Mouse (Mus musculus) lung, adult 2 months (tissue): ENCODE measurements around the gene Mphosph9.

Experiments used
- CTCF ChIP-seq: fragments of 200-500 bp; IDR thresholded peaks from 2 replicates; pipeline ENCODE4 v1.5.1; 2011; ENCODE audit warnings: mild to moderate bottlenecking, low read length, control low read depth; ENCODE audit not compliant: insufficient read depth
- POLR2A ChIP-seq: fragments of 200-500 bp; IDR thresholded peaks from 2 replicates; pipeline ENCODE4 v1.6.1; 2011; ENCODE audit warnings: low read depth, mild to moderate bottlenecking, control low read depth, low read length, borderline replicate concordance; ENCODE audit errors: extremely low read depth

- TF ChIP-seq CTCF (no peak), POLR2A (no peak)
Measured at GRCm38 (mm10) chr5:124354574-124355424, 27.0 kb upstream of the Mphosph9 start.
